Mouse (Mus musculus) brain, embryonic 14.5 days (tissue): ENCODE results near the gene Lmnb2. TPM values are rescaled to one million over a fixed set of nuclear protein-coding genes. Genes with fewer than 3 reads are reported as not detected.

Experiments used
- DNase-seq: peaks from one replicate; pipeline ENCODE4 v3.0.0-alpha.2; 2011; ENCODE audit warnings: low read depth
- CTCF ChIP-seq: fragments of 200-500 bp; IDR thresholded peaks from 2 replicates; pipeline ENCODE4 v1.5.1; 2012; ENCODE audit warnings: inconsistent platforms, mild to moderate bottlenecking, moderate library complexity, borderline replicate concordance; ENCODE audit not compliant: insufficient read depth, insufficient read length; ENCODE audit errors: extremely low read depth
- POLR2A ChIP-seq: fragments of 200-500 bp; IDR thresholded peaks from 2 replicates; pipeline ENCODE4 v1.6.1; 2012; ENCODE audit warnings: mild to moderate bottlenecking, inconsistent platforms, borderline replicate concordance; ENCODE audit not compliant: poor library complexity, insufficient read depth, insufficient read length, severe bottlenecking; ENCODE audit errors: extremely low read depth
- polyA plus RNA-seq: library from polyadenylated mRNA; depleted of rRNA; stranded (reverse); fragments of >200 nt; gene quantifications from 2 replicates; pipeline ENCODE4 v1.2.3, GENCODE M21; 2012; rRNA removed

Lmnb2 gene
- polyA plus RNA-seq = 58.8 and 72.3 TPM in 2 replicates

DNA sequence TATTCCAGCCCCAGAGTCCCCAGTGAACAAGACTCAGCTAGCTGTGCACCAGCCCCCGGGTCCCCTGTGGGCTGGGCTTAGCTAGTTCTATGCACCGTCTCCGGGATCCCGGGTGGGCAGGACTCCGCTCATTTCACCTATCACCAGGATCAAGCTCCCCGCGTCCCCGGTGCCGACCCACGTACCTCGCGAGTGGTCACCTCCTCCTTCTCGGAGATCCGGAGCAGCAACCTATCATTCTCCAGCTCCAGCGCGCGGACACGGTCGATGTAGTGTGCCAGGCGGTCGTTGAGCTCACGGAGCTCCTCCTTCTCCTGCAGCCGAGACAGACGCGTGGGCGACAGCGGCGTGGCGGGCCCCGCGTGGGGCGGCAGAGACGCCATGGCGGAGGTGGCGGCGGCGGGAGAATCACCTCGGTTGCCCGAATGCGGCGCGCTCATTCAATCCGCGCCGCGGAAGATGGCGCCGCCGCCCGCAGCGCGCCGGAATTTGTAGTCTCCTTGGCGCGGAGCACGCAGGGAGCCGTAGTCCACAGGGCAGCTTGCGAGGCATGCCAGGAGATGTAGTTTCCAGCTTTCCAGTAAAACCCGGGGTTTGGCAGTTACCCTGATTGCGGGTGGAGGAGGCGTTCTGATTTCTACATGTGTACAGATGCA is at the start of gene Lmnb2:
Gene Lmnb2 (minus strand): TSS at position 467 of the 656 bp plus-strand sequence.
- TF ChIP-seq CTCF (no peak), POLR2A (peak; percentile 73)

DNA sequence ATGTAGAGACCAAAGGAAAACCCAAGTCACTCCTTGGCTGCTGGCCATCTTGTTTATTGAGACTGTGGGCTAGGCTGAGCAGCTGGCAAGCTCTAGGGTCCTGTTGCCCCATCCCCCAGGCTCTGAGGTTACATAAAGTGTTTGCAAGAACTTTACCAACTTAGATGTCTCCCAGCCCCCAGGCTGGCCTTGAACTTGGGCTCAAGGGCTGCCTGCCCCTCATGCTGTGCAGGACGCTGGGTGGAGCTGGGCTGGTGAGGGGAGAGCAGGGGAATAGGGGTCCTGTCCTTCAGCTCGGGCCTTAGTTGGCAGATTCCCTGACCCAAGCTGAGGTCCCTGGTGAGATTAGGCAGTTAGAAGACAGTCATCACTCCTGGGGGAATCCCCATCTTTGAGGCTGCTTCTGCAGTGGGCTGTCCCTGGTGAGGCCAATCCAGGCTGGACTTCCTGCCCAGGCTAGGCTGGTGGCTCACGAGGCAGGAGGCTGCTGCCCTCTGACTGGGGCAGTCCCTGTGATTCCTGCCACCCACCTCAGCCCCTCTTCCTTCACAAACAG is 49.1 kb upstream of the Lmnb2 start:
- DNase-seq = peak; percentile 82
- TF ChIP-seq POLR2A = no peak
- TF ChIP-seq CTCF = no peak

More for the DNA sequence above, at the start of gene Lmnb2:
- DNase-seq = peak; percentile 93

DNA sequence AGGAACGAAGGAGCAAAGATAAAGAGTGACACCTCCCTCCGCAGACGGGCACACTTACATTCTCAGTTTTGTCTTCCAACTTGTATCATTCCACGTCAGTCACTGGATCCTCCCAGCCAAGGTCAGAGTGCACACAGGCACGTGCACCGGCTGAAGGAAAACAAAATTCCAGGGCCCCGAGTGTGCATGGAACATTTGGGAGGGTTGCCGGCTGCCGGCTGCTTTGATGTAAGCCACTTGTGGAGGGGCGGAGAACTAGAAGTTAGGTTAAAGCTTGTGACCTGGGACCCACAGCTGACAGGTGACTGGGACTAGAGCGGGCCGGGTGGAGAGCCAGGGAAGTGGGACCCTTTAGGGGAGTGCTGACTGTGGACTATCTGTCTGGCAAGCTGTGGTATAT is 48.3 kb upstream of the Lmnb2 start:
- TF ChIP-seq POLR2A = no peak
- TF ChIP-seq CTCF = no peak
- DNase-seq = peak; percentile 10

DNA sequence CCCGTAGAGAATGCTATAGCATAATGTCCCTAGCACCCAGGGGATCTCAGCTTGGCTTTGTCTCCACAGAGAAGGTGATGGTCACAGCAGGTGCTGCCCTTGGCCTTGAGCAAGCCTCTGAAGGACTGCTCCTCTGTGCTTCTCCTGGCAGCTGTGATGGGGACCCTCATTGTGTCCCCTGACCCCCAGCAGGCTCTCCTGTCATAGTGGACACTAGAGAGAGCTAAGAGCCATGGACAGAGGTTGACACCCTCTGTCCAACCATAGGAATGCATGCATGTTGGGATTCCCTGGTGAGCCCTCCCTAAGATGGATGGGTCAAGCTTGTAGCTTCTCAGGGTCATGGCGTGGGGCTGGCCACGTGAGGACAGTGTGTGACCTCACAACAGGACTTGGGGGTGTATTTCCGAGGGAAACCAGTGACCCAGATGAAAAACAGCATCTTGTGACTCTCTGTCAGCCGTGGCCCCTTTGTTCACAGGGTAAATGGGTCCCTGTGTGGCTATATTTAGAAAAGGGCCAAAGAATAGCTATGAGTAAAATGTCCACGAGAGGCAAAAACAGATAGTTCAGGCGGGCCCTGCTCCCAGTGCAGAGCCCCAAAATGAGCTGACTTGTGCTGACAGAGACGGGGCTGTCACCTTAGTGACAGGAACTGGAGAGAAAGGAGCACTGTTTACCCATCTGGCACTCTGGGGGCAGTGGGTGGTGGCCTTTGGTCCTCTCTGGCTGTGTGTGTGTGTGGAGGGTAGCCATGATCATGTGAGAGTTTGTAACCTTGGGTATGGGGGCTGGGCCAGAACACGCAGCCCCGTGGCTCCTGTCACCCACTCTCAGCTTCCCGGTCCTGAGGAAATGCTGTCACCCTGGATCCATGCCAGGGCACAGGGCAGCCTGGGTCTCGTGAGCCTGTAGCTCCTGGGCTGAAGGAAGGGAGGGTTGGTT is 45.3 kb upstream of the Lmnb2 start:
- DNase-seq = no peak
- TF ChIP-seq POLR2A (no peak), CTCF (no peak)

DNA sequence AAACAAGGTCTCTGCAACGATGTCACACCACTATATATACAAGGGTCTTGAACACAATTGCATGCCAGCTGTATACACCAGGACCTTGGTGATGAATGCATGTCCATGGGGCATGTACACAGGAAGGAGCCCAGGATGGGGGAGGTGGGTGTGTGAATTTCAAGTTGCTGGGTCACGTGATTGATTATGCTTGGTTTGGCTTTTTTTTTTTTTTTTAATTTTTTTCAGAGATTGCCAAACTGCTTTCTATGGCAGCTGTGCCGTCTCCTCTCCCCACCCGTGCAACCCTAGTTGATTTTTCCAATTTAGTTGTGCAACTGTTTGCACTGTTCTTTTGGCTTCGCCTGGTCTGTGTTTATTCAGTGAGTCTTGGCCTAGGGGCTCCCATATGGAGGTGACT is 44.5 kb upstream of the Lmnb2 start:
- DNase-seq = no peak
- TF ChIP-seq CTCF (no peak), POLR2A (no peak)

DNA sequence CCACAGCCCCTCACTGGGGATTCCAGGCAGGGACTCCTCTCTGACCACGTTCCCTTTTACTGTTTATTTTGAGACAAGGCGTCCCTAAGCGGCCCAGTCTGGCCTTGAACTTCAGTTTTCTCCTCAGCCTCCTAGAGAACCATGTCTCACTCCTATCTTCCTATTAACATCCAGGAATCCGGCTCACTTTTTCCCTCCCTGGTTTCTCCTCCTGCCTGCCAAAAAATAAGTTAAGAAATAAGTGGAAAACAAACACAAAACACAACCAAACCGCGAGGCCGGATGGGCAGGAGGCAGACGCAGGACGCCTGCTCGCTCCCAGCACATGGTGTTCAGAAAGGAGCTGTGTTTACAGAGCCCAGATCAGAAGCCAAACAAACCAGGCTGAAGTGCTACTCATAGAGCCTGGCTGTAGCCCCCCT is 44.0 kb upstream of the Lmnb2 start:
- TF ChIP-seq POLR2A (no peak), CTCF (no peak)
- no peak for DNase-seq

DNA sequence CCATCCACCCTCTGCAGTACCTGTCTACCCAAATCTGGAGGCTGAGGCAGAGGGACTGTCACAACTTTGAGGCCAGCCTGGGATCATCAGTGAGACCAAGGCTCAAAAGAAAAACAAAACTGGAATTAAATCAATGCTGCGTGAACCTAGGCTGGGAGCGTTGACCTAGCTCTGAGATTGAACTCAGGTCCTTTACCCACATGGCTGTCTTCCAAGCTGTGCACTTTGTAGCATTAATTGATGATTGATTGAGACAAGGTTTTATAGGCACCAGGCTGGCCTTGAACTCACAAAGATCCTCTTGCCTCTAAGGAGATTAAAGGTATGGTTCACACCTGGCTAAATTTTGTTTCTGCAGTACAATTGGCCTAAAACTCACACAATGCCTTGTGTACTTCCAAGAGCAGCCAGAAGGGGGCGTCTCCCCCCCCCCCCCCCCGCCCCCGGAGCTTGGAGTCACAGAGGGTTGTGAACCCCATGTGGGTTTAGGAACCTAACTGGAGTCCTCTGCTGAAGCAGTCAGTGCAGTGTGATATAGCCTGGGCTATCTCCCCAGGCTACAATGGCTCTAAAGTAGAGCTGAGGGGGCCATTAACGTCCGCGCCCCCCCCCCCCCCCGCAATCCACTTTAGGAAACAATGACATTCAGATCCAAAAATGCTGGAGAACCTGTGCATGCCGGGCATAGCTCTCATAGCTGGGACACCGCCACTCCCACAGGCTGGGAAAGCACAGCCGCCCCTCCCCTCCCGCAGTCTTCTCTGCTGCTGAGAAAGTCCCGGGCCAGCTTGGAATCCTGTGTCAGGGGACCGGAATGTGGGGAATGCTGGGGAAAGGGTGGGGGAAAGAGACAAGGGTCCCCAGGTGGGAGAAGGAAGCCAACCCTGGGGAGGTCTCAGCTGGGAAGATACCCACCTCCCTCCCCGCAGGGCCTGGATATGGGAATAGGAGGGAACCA is 42.8 kb upstream of the Lmnb2 start:
- no peak for DNase-seq
- no peak for TF ChIP-seq POLR2A
- peak; percentile 43; the same call in 1 of the 2 replicates for TF ChIP-seq CTCF

DNA sequence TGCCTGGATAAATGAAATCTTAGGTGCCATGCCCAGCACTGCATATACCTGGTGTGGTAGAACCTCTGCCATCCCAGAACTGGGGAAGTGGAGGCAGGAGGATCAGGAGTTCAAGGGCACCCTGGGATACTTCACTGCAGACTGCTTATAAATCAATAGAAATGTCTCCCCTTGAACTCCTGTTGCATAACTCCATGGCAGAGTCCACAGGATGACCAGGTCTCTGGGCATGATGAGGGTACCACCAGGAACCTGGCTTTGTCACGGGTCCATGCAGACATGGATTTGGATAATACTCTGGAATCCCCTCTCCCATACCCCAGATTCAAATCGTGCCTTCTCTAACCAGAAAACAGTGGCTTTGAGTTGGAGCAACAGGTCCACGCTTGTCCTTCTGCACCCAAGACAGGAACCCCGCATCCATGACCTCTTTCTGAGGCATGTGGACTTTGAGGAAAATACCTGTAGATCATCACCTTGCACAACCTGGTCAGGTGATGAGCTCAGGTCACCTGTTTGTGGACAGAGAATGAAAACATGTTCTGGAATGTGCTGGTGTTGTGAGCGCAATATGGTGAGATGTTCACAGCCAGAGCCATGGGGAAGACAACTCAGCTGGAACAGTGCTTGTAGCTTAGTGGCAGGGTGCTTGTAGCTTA is 41.1 kb upstream of the Lmnb2 start:
- TF ChIP-seq CTCF (no peak), POLR2A (no peak)

DNA sequence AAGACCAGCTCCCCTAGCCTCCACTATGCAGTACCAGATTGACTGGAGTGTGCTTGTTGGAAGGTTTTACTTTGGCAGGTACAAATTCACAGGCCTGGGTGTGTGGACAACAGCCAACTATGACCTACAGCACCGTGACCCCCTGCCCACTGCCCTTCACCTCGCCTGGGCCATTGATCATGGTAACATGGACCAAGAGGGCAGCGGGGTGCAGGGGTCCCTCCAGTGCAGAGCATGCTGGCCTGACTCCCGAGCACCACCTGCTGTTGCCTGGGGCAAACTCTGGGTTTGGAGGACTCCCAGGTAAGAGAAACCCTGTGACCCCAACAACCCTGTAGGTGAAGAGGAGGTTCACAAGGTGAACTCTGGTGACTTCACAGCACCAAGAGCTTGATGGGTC is 39.7 kb upstream of the Lmnb2 start:
- DNase-seq = no peak
- TF ChIP-seq CTCF (no peak), POLR2A (no peak)

More for the DNA sequence above, 41.1 kb upstream of the Lmnb2 start:
- DNase-seq = no peak

DNA sequence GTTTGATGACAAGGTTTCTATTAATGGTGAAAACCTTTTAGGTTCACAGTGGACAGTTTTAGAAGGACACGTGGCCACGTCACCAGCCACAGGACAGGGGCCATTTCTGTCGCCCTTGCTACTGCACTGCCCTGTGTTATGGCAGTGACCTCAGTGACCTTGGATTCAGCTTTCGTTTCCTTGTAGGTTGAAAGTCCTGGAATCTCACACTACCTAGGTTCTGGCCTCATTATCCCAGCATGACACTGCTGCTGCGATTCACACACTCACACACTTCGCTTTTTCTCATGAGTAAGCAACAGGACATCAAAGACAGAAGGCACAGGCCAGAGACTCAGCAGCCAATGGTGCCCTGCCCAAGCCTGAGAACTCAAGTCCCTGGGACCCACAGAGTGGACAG is 38.9 kb upstream of the Lmnb2 start:
- no peak for DNase-seq
- TF ChIP-seq POLR2A = no peak
- TF ChIP-seq CTCF = no peak
